Mouse (Mus musculus) ES-Bruce4 (cell line): ENCODE measurements around the gene Lgmn. TPM values are rescaled to one million over a fixed set of nuclear protein-coding genes. Genes with fewer than 3 reads are reported as not detected.
A peak's percentile ranks its signal among the peaks of the same experiment; 100 is the strongest.

ENCODE experiments used
- H3K27ac ChIP-seq: 2 replicates; pipeline ENCODE4 v1.5.1; 2012; ENCODE audit warnings: low read length, inconsistent platforms; ENCODE audit not compliant: insufficient read depth
- H3K27me3 ChIP-seq: 2 replicates; pipeline ENCODE4 v1.6.1; 2012; ENCODE audit warnings: mild to moderate bottlenecking, low read length, inconsistent platforms; ENCODE audit not compliant: control insufficient read depth, poor library complexity, insufficient read depth, severe bottlenecking
- H3K36me3 ChIP-seq: 2 replicates; pipeline ENCODE4 v1.6.1; 2012; ENCODE audit warnings: inconsistent platforms, mild to moderate bottlenecking, low read length, moderate library complexity; ENCODE audit not compliant: control insufficient read depth, poor library complexity, insufficient read depth, severe bottlenecking
- H3K4me1 ChIP-seq: one replicate; pipeline ENCODE4 v1.8.1; 2011; ENCODE audit warnings: low read length; ENCODE audit not compliant: control insufficient read depth, insufficient read depth
- H3K4me3 ChIP-seq: 2 replicates; pipeline ENCODE4 v1.5.1; 2011; ENCODE audit warnings: low read depth, mild to moderate bottlenecking, low read length
- H3K9ac ChIP-seq: 2 replicates; pipeline ENCODE4 v1.6.1; 2012; ENCODE audit warnings: low read depth, mild to moderate bottlenecking, inconsistent platforms; ENCODE audit not compliant: poor library complexity, severe bottlenecking
- H3K9me3 ChIP-seq: replicated peaks from 2 replicates; pipeline ENCODE4 v1.6.1; 2012; ENCODE audit warnings: mild to moderate bottlenecking, low read length, inconsistent platforms; ENCODE audit not compliant: control insufficient read depth, poor library complexity, insufficient read depth, severe bottlenecking
- CTCF ChIP-seq: IDR thresholded peaks from one replicate; pipeline ENCODE4 v1.8.1; 2011; ENCODE audit warnings: low read depth, low read length
- EP300 ChIP-seq: IDR thresholded peaks from 2 replicates; pipeline ENCODE4 v1.6.1; 2011; ENCODE audit warnings: low read depth, low read length; ENCODE audit not compliant: insufficient read depth
- POLR2A ChIP-seq: IDR thresholded peaks from one replicate; pipeline ENCODE4 v1.8.1; 2011; ENCODE audit warnings: low read length; ENCODE audit not compliant: insufficient read depth
- polyA plus RNA-seq: library from polyadenylated mRNA; stranded (reverse); fragments of >200 nt; gene quantifications from 2 replicates; pipeline ENCODE4 v1.2.4, GENCODE M21; 2011; ENCODE audit warnings: low read depth; ENCODE audit not compliant: missing spikeins, insufficient read depth, insufficient read length

The Lgmn gene
- 81.1 and 93.6 TPM in 2 replicates for polyA plus RNA-seq

GRCm38 (mm10) chr12:102439632-102440023 lies at the start of gene Lgmn:
TSS of gene Lgmn (minus strand) at chr12:102439813.
- no peaks in the 10 kb centered on the region for H3K27me3 ChIP-seq
- peak; percentile 56 for TF ChIP-seq POLR2A
- TF ChIP-seq EP300 = no peak
- no peak for TF ChIP-seq CTCF
- no peaks in the 10 kb centered on the region for H3K4me1 ChIP-seq
- H3K9ac ChIP-seq = peak within 1 kb of the TSS; percentile 72
- H3K36me3 ChIP-seq = no peaks in the 10 kb centered on the region
- peak within 1 kb of the TSS; percentile 49; the same call in 1 of the 2 replicates for H3K27ac ChIP-seq
- H3K9me3 ChIP-seq = no peaks in the 10 kb centered on the region
- H3K4me3 ChIP-seq = peak within 1 kb of the TSS; percentile 90

- Histone ChIP-seq H3K4me1 (no peaks in the 10 kb centered on the region), H3K9me3 (no peaks in the 10 kb centered on the region), H3K27me3 (no peaks in the 10 kb centered on the region), H3K4me3 (no peak overlapping the region), H3K36me3 (peaks cover 23% of the 10 kb centered on the region), H3K9ac (no peak overlapping the region), H3K27ac (no peak overlapping the region)
- TF ChIP-seq CTCF (no peak), EP300 (no peak)
These were observed 45.3 kb upstream of the Lgmn start for GRCm38 (mm10) chr12:102484946-102485345.

DNA sequence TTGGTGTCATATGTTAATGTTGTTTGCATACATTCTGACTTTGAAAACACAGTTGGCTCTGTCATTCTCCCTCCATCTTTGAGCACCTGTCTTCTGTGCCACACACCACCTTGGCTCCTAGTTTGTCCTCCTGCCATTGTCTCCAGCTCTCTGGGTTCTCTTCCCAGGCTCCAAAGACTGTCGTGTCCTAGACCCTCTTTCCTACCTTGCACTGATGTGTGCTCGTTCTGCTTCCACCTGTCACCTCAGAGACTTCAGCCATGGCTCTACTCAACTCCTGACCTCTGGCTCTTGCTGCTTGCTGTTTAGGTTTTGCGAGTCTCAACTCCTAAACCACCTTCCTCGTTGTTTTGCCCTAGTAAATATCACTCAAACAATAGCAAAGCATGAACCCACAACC lies 40.9 kb upstream of the Lgmn start:
- no peaks in the 10 kb centered on the region for H3K27me3 ChIP-seq
- no peaks in the 10 kb centered on the region for H3K4me1 ChIP-seq
- TF ChIP-seq CTCF = no peak
- TF ChIP-seq POLR2A = no peak
- no peak for TF ChIP-seq EP300
- no peak overlapping the region for H3K9ac ChIP-seq
- no peak overlapping the region for H3K4me3 ChIP-seq
- no peaks in the 10 kb centered on the region for H3K9me3 ChIP-seq
- H3K27ac ChIP-seq = no peak overlapping the region
- peaks cover 30% of the 10 kb centered on the region for H3K36me3 ChIP-seq

DNA sequence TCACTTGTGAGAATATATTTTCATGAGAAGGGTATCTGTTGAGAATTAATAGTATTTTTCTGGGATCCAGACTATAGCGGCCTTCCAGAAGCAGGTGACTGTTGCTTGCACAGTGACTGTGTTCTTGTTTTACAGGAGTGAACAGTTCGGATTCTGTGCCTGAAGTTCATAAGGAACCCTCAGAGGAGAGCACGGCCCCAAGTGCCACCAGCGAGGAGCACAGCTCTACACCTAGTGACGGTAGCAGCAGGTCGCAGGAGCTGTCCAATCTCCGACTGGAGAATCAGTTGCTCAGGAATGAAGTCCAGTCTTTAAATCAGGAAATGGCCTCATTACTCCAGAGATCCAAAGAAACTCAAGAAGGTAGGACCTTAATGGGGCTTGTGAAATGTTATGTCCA lies 34.8 kb upstream of the Lgmn start:
- Histone ChIP-seq H3K36me3 (peaks cover 22% of the 10 kb centered on the region), H3K27me3 (no peaks in the 10 kb centered on the region), H3K9ac (no peak overlapping the region), H3K4me3 (no peak overlapping the region), H3K4me1 (no peaks in the 10 kb centered on the region), H3K27ac (no peak overlapping the region), H3K9me3 (no peaks in the 10 kb centered on the region)
- TF ChIP-seq CTCF (no peak), POLR2A (no peak)

DNA sequence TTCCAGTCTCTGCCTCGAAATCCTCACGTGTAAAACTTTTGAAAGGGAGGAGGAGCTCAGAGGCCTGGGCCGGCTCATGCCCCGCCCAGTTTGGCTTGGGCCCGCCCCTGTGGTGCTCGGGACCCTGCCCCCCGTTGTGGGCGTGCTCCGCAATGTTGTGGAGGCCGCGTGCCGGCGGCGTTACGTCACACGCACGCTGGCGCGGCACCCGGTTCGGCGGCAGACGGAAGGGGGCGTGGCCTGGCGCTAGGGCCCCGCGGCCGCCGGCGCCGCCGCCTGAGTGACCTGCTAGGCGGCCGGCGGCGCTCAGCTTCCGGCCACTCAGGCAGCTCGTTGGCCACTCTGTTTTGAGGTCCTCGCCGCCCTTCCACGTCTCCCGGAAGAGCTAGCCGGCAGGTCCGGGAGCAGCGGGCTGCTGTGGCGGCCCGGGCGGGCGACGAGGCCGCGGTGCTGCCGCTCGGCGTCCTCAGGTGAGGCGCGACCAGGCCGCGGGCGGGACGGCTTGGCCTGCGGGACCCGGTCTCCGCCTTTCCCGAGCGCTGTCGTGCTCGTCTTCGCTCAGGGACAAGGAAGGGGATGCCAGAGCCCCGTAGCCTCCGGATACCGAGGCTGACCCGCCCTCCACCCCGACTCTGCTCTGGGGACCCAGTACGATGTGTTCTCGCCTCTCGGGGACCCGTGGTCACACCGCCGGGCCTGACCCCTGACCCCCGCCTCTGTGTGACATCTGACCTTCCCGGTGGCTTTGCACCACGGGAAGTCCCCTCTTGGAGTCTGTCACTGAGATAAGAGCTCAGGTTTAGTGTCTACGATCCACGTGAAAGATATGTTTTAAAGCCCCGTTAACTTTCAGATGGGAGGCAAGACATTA lies 29.5 kb upstream of the Lgmn start, which contains the start of gene Golga5:
Gene Golga5, plus strand, starts transcription at position 242 of the 871 bp plus-strand sequence.
- no peaks in the 10 kb centered on the region; the same call in 1 of the 2 replicates for H3K27me3 ChIP-seq
- H3K9me3 ChIP-seq = no peaks in the 10 kb centered on the region
- no peaks in the 10 kb centered on the region for H3K4me1 ChIP-seq
- peak within 1 kb of the TSS; percentile 87 for H3K9ac ChIP-seq
- 0 out of 2 replicates have a peak, but pooled peaks have one; percentile 26 for TF ChIP-seq EP300
- TF ChIP-seq POLR2A = no peak
- no peak within 1 kb of the TSS for H3K27ac ChIP-seq
- peak within 1 kb of the TSS; percentile 88 for H3K4me3 ChIP-seq
- H3K36me3 ChIP-seq = peaks cover 8% of the 10 kb centered on the region

- H3K9me3 ChIP-seq = no peaks in the 10 kb centered on the region
- no peak overlapping the region for H3K27ac ChIP-seq
- H3K9ac ChIP-seq = no peak overlapping the region
- no peaks in the 10 kb centered on the region; the same call in 1 of the 2 replicates for H3K27me3 ChIP-seq
- peaks cover 6% of the 10 kb centered on the region for H3K36me3 ChIP-seq
- TF ChIP-seq EP300 (no peak), CTCF (no peak), POLR2A (no peak)
- no peaks in the 10 kb centered on the region for H3K4me1 ChIP-seq
- H3K4me3 ChIP-seq = no peak overlapping the region
These were observed 28.5 kb upstream of the Lgmn start for GRCm38 (mm10) chr12:102468136-102468535.
